Mouse (Mus musculus) heart, embryonic 12.5 days (tissue): ENCODE measurements at regions not wholly inside any gene's neighbourhood (a gene's known extent, or its start where the extent isn't known, plus 50 kb on each side); places are given as distances from the start of the nearest gene placed in this dataset.

Experiments used
- ATAC-seq: fragments of 200-750 bp; cut with Nextera tagmentation; 2 replicates; pipeline ENCODE4 v1.8.0; 2017; ENCODE audit warnings: moderate TSS enrichment, moderate library complexity; ENCODE audit not compliant: insufficient number of reproducible peaks, low FRiP score
- H3K27ac ChIP-seq: fragments of 300-500 bp; sonication (generic); 2 replicates; pipeline ENCODE4 v1.5.1; 2016; ENCODE audit warnings: mild to moderate bottlenecking, moderate library complexity; ENCODE audit not compliant: poor library complexity, severe bottlenecking
- H3K27me3 ChIP-seq: fragments of 300-500 bp; sonication (generic); replicated peaks from 2 replicates; pipeline ENCODE4 v1.6.1; 2016; ENCODE audit warnings: mild to moderate bottlenecking, moderate library complexity
- H3K36me3 ChIP-seq: fragments of 300-500 bp; sonication (generic); 2 replicates; pipeline ENCODE4 v1.6.1; 2016; ENCODE audit warnings: mild to moderate bottlenecking, moderate library complexity
- H3K4me1 ChIP-seq: fragments of 300-500 bp; sonication (generic); replicated peaks from 2 replicates; pipeline ENCODE4 v1.6.1; 2016; ENCODE audit warnings: mild to moderate bottlenecking
- H3K4me2 ChIP-seq: fragments of 300-500 bp; sonication (generic); 2 replicates; pipeline ENCODE4 v1.6.1; 2016; ENCODE audit warnings: mild to moderate bottlenecking, moderate library complexity
- H3K4me3 ChIP-seq: fragments of 300-500 bp; sonication (generic); 2 replicates; pipeline ENCODE4 v1.5.1; 2016; ENCODE audit warnings: mild to moderate bottlenecking
- H3K9ac ChIP-seq: fragments of 300-500 bp; sonication (generic); 2 replicates; pipeline ENCODE4 v1.6.1; 2016; ENCODE audit warnings: mild to moderate bottlenecking, moderate library complexity
- H3K9me3 ChIP-seq: fragments of 300-500 bp; sonication (generic); replicated peaks from 2 replicates; pipeline ENCODE4 v1.6.1; 2016; ENCODE audit warnings: mild to moderate bottlenecking, moderate library complexity
- WGBS: fragments of 180-500 bp; shearing (Covaris S2); methylation state at CpG from one replicate; pipeline ENCODE4 v1.1.7; 2016; 5-methylcytosine and 5-hydroxymethylcytosine counted together

DNA sequence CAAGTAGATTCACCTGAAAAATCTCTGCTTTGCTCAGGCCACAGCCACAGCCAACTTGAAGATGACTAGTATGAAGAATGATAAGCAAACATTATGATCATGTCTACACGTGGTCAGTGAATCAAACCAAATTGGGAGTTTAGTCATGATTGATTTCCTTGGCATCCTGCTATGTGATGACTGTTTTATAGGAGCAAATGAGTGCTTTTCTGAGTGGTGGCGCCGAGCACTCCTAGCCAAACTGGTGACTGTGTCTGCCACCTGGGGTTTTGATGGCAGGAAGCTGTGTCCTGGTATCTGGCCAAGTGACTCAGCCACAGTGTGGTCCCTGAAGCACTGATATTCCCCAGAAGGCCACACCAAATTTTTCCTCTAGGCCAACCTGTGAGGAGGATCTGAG lies 152.1 kb upstream of the Pbx1 start:
- Histone ChIP-seq H3K27me3 (peaks cover 15% of the 10 kb centered on the region), H3K9me3 (no peaks in the 10 kb centered on the region), H3K36me3 (no peaks in the 10 kb centered on the region), H3K4me2 (no peak overlapping the region), H3K9ac (no peak overlapping the region), H3K4me3 (no peak overlapping the region), H3K4me1 (peaks cover 5% of the 10 kb centered on the region), H3K27ac (no peak overlapping the region)
- ATAC-seq = no peak
- 80% methylated on average over 3 of the region's 3 CpGs for WGBS

DNA sequence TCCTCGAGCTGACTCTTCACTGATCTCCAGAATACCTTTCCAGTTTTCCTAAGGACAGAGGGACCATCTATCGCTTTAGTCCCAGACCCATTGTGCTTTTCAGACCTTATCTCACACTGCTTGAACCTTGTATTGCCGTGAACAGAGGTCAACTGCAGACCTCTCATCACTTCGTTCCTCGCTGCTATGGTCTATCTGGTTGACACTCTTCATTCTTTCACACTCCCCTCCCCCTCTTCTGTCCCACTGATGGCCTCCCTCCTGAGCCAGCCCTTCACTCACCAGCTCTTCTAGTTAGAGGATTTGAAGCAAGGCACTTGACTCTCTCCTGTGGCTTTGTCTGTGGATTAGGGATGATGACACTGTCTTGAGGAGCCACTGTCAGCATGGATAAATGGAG lies 150.4 kb upstream of the Pbx1 start:
- WGBS = 14% methylated on average over 5 of the region's 5 CpGs
- peak; percentile 67; the same call in 1 of the 2 replicates for ATAC-seq

DNA sequence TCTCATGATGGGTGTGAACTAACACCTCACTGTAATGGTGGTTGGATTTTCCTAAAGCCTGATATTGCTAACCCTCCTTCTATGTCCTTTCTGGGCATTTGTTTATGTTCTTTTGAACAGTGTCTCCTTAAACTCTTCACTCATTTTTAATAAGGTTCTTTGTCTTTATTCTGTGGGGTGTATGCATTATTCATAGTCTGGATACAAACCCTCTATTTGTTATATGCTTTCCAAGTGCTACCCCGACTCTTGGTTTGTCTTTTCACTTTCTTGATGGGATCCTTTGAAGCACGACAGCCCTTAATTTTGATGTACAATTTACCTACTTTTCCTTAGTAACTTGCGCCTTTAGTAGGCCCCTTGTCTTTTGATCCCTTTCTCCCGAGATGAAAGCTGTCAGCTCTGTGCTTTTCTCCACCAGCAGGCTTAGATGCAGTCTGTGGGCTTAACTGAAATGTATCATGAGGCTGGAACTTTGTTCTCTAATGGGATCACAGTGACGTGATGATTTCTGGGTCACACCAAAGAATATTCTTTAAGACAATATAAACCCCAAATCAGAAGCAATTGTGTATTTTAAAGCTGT lies 138.0 kb upstream of the Pbx1 start:
- Histone ChIP-seq H3K9me3 (no peaks in the 10 kb centered on the region), H3K27ac (no peak overlapping the region), H3K27me3 (no peaks in the 10 kb centered on the region), H3K4me2 (no peak overlapping the region), H3K4me3 (no peak overlapping the region), H3K9ac (no peak overlapping the region), H3K36me3 (no peaks in the 10 kb centered on the region), H3K4me1 (no peaks in the 10 kb centered on the region)
- no peak for ATAC-seq
- WGBS = 73% methylated on average over 5 of the region's 5 CpGs

More for the DNA sequence above, 150.4 kb upstream of the Pbx1 start:
- H3K4me2 ChIP-seq = 0 out of 2 replicates have a peak overlapping the region, but pooled peaks have one; percentile 5
- H3K4me3 ChIP-seq = no peak overlapping the region
- no peaks in the 10 kb centered on the region for H3K9me3 ChIP-seq
- peaks cover 16% of the 10 kb centered on the region for H3K27me3 ChIP-seq
- peaks cover 5% of the 10 kb centered on the region for H3K4me1 ChIP-seq
- no peak overlapping the region for H3K9ac ChIP-seq
- H3K36me3 ChIP-seq = no peaks in the 10 kb centered on the region
- H3K27ac ChIP-seq = no peak overlapping the region

DNA sequence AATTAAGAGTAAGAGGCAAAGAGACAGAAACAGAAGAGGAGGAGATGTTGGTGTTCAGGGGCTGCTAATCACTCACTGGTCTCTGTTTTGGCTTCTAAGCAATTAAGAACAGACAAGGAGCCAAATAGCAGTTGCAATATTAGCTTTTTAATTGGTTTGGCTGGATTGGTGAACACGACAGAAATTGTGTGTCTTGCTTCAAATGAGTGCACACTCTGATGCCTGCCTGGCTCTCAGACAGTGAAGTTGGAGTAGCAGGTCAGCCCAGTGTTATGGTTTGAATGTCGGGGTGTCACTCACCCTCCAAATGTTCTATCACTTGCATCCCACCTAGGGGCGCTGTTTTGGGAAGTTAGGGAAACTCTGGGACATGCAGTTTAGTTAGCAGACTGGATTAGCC lies 120.3 kb upstream of the Pbx1 start:
- no peak for ATAC-seq
- Histone ChIP-seq H3K4me1 (no peaks in the 10 kb centered on the region), H3K9ac (no peak overlapping the region), H3K27ac (no peak overlapping the region), H3K36me3 (no peaks in the 10 kb centered on the region), H3K27me3 (no peaks in the 10 kb centered on the region), H3K9me3 (no peaks in the 10 kb centered on the region), H3K4me2 (no peak overlapping the region), H3K4me3 (no peak overlapping the region)
- 81% methylated on average over 3 of the region's 3 CpGs for WGBS

DNA sequence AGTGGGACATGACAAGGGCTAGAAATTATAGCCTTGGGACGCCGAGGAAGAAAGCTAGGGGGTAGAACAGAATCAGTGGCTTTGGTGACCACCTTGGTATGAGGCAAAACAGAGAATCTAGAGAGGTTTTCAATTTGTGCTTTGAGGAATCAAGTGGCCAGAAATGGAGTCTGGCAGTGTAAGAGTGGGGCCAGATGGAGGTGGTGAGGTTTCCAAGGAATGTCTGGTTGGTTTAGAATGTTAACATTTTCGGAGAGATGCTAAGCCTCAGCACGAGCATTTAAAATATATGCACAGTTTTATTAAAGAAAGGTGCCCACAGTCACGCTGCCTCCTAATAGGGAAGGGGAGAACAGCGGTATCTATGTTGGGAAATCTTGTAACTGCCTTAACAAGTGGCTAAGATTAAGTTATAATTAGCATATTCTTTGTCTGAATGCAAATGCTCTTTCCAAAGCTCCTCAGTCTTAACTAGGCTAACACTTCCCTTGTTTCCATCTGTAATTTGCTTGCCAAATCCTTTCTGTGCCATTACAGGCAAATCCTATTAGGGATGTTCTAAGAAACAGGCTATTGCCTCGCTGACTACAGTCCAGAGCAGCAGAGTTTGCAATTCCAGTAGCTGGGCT lies 117.9 kb upstream of the Pbx1 start:
- no peaks in the 10 kb centered on the region for H3K27me3 ChIP-seq
- H3K4me2 ChIP-seq = no peak overlapping the region
- H3K27ac ChIP-seq = no peak overlapping the region
- H3K9me3 ChIP-seq = no peaks in the 10 kb centered on the region
- H3K36me3 ChIP-seq = no peaks in the 10 kb centered on the region
- no peak overlapping the region for H3K9ac ChIP-seq
- H3K4me1 ChIP-seq = peaks cover 3% of the 10 kb centered on the region; the same call in 1 of the 2 replicates
- 61% methylated on average over 7 of the region's 7 CpGs for WGBS
- ATAC-seq = no peak
- no peak overlapping the region for H3K4me3 ChIP-seq

DNA sequence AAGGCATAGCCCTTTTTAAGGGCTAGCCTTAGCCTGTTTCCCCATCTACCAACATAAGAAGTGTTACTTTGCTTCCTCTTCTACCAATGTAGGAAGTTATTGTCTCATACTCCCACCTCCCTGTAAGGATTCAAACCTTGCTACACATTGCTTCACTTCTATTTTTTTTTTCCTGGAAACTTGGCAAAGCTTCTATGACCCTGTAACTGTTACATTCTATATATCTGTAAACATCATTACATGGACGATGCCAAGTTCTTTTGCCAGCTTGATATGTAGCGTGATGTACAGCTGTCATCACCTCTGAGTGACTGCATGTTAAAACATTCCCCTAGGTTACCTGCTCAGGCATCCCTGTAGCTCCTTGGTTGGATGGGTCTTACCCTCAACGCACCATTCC lies 114.1 kb upstream of the Pbx1 start:
- Histone ChIP-seq H3K27ac (no peak overlapping the region), H3K27me3 (no peaks in the 10 kb centered on the region; the same call in 1 of the 2 replicates), H3K4me2 (no peak overlapping the region), H3K9me3 (no peaks in the 10 kb centered on the region), H3K9ac (no peak overlapping the region), H3K4me1 (peaks cover 3% of the 10 kb centered on the region; the same call in 1 of the 2 replicates), H3K4me3 (no peak overlapping the region), H3K36me3 (no peaks in the 10 kb centered on the region)
- ATAC-seq = no peak
- 74% methylated on average over 3 of the region's 3 CpGs for WGBS

DNA sequence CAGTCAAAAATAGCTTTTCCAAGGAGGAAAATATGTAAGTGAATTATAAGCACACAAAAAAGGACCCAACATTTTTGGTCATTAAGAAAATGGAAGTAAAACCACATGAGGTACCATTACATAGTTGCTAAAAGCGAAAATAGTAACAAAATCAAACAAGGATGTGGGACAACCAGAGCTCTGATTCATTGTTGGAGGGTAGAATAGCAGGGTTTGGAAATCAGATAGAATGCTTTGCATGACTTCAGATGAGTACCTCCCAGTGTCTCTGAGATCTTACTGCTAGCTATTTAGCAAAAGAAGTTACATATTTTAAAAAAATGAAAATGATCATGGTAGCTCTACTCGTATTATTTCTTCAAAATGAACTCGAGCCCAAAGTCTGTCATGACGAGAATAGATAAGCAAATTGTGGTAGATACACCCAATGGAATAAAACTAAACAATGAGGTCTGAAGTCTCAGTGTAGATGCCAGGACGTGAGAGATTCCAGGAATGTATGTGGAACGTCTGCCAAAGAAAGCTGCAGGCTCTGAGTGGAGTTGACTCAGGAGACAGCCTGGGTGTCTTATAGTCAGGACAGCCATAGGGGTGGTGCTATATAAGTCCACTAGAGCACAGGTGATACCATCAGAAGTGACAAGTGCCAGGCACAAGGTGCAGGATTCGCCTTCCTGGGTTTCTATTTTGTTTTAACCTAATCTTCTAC lies 113.2 kb upstream of the Pbx1 start:
- H3K9ac ChIP-seq = no peak overlapping the region
- H3K4me2 ChIP-seq = no peak overlapping the region
- H3K36me3 ChIP-seq = no peaks in the 10 kb centered on the region
- H3K9me3 ChIP-seq = no peaks in the 10 kb centered on the region
- no peak overlapping the region for H3K27ac ChIP-seq
- 51% methylated on average over 7 of the region's 7 CpGs for WGBS
- H3K4me1 ChIP-seq = peaks cover 3% of the 10 kb centered on the region; the same call in 1 of the 2 replicates
- no peak for ATAC-seq
- no peaks in the 10 kb centered on the region; the same call in 1 of the 2 replicates for H3K27me3 ChIP-seq
- no peak overlapping the region for H3K4me3 ChIP-seq

DNA sequence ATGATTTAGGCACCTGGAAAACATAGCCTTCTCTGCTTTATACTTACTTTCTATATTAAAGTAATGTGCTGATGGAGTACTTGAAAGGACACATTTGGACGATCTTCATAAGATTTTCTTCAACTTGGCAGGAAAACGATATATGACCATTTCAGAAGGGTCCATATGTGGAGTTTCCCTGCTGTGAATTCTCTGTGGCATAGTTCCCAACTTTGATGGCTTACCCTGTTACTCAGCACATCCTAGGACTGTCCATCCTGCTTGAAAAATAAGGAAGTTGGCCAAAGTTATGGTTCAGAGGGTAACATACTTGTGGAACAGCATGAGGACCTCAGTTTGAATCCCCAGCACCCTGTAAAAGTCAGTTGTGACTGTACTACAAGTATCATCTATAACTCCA lies 109.2 kb upstream of the Pbx1 start:
- H3K4me2 ChIP-seq = no peak overlapping the region
- no peak for ATAC-seq
- 73% methylated on average over 2 of the region's 2 CpGs for WGBS
- no peak overlapping the region for H3K4me3 ChIP-seq
- no peaks in the 10 kb centered on the region; the same call in 1 of the 2 replicates for H3K9me3 ChIP-seq
- H3K27me3 ChIP-seq = no peaks in the 10 kb centered on the region; the same call in 1 of the 2 replicates
- H3K9ac ChIP-seq = no peak overlapping the region
- H3K36me3 ChIP-seq = no peaks in the 10 kb centered on the region
- H3K27ac ChIP-seq = no peak overlapping the region
- peaks cover 3% of the 10 kb centered on the region; the same call in 1 of the 2 replicates for H3K4me1 ChIP-seq

DNA sequence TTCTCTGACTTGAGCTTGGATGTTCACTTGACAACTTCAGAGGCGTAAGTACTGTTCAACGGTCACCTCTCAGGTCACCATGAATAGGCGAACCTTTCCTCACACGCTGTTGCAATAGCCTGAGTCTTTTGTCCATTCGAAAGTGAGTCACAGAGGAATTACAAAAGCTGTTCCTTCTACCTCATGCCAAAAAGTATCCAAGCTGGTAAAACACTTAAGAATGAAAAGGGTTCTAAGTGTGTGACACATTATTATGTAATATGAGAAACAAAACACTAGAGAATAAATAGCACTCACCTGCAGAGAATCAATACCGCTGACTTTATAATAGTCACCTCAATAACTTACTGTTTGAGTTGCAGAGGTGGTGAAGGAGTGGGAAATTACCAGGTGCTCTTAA lies 86.0 kb upstream of the Pbx1 start:
- Histone ChIP-seq H3K4me2 (no peak overlapping the region), H3K9ac (no peak overlapping the region), H3K4me1 (no peaks in the 10 kb centered on the region), H3K27me3 (no peaks in the 10 kb centered on the region), H3K9me3 (no peaks in the 10 kb centered on the region), H3K4me3 (no peak overlapping the region), H3K36me3 (no peaks in the 10 kb centered on the region), H3K27ac (no peak overlapping the region)
- no peak for ATAC-seq
- 92% methylated on average over 6 of the region's 6 CpGs for WGBS

DNA sequence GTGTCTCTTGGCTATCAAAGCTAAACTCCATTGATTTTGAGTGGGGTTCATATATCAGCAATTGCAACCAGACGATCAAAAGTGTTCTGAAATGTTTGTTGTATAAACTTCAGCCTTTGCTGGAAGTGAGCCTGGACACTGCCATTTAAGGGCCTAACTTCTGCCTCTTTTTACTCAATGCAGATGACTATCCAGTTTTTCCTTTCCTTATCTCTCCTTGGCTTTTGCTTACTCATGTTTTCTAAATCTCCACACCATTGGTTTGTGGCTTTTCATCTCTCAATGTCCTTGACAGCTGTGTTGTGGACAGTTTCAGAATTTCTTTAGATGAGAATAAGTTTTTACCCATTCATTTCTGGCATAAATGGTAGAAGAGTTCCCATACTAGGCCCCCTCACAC lies 74.3 kb upstream of the Pbx1 start:
- Histone ChIP-seq H3K9ac (no peak overlapping the region), H3K4me3 (no peak overlapping the region), H3K27ac (no peak overlapping the region), H3K4me1 (peaks cover 15% of the 10 kb centered on the region; the same call in 1 of the 2 replicates), H3K27me3 (no peaks in the 10 kb centered on the region), H3K4me2 (no peak overlapping the region), H3K9me3 (no peaks in the 10 kb centered on the region), H3K36me3 (no peaks in the 10 kb centered on the region)
- 64% methylated on average over 1 of the region's 1 CpGs for WGBS
- no peak for ATAC-seq

DNA sequence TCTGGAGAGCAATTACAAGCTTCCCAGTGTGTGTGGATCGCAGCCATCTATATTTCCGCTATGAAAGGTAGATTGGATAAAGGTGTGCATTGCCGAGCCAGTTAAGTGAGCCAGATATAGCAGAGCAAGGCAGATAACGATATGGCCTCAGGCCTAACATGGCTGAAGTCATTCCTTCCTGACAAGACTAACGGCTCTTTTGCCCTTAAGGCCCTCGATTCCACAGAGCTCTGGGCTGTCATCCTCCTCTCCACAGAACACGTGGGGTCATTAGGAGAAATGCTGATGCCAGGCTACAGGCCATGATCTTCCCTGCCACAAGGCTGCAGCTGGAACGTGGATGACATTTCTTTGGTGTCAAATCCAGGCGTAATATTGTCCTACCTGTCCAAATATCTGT lies 72.7 kb upstream of the Pbx1 start:
- WGBS = 57% methylated on average over 9 of the region's 9 CpGs
- H3K4me2 ChIP-seq = no peak overlapping the region
- H3K9me3 ChIP-seq = no peaks in the 10 kb centered on the region
- no peak overlapping the region for H3K9ac ChIP-seq
- no peaks in the 10 kb centered on the region for H3K36me3 ChIP-seq
- H3K27me3 ChIP-seq = no peaks in the 10 kb centered on the region
- peaks cover 15% of the 10 kb centered on the region; the same call in 1 of the 2 replicates for H3K4me1 ChIP-seq
- ATAC-seq = no peak
- no peak overlapping the region for H3K27ac ChIP-seq
- no peak overlapping the region for H3K4me3 ChIP-seq
